Mouse (Mus musculus) adrenal gland, postnatal 10 days (tissue): ENCODE measurements at regions not wholly inside any gene's neighbourhood (a gene's known extent, or its start where the extent isn't known, plus 50 kb on each side); places are given as distances from the start of the nearest gene placed in this dataset.
A peak's percentile ranks its signal among the peaks of the same experiment; 100 is the strongest.

Experiments used
- DNase-seq: peaks from one replicate; pipeline ENCODE4 v3.0.0; 2021; ENCODE audit warnings: mixed read lengths

GRCm38 (mm10) chr7:50993707-50994106 lies 394.7 kb downstream of the 4933405O20Rik start:
- no peak for DNase-seq

DNA sequence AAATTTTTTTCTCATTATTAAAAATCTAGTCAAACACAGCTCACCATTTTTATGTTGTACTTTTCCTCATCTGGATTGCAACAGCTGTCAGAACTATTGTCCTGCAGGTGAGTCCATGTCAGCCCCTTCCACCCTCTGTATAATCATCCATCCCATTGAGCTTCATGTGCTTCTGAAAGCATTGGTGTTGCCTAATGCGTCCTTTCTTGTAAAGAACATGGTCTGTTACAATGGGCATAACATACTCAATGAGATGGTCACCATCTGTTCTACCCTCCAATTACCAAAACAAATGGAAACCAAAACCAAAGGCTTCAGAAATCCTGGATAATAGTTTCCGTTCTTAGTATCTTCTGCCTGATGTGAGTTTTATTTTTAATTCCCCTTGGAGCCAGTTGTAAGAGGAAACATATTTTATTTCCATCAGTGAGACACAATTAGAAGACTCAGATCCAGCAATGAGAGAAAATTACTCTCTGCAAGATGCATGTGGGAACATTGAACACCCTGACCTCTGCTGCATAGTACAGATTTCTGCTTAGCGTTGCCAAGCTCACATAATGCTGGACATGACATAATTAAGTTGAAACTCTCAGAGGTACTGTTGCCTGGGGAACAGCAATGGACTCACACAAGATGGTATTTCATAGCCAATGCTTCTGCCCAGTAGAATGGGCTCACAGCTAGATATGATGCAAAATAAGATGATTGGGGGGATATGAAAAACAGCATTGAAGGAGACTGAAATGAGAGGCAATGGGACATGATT lies 443.1 kb downstream of the 4933405O20Rik start:
- no peak for DNase-seq

- peak; percentile 2 for DNase-seq
Observed at GRCm38 (mm10) chr7:51051496-51051895, 452.5 kb downstream of the 4933405O20Rik start.

DNA sequence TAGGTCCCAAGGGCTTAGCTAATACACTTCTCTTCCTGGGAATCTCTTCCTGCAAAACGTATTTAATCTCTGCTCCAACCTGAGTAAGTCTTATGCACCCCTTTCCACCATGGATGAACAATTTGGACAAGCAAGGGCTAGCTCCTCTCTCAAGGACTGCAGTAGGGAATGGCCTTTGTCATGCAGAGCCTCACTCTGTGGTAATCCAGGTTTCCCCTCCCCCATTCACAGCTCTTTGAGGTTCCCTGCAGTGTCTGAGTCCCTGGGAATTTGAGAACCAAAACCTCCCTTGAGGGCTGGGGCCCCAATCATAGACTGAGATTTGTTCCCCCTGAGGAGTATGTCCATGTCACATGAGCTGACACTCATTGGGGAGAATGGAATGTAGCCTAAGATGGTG lies 442.5 kb upstream of the Ano5 start:
- DNase-seq: no peak

DNA sequence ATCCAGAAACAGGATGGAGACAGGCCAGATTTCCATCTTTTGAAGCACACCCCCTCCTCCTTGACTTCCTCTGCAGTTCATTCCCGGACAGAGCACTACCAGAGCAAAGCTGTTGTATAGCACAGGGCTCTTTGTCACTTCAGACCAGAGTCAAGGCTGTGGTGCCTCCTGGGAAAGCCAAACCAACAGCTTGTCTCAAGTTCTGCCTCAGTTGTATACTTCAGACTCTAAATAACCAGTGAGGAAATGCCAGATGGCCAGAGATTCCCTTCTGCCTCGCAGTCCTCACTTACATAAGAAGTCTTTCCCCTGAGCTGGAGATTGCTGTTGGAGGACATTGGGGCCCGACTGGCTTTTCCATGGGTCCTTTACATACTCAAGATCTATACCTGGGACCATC lies 417.1 kb upstream of the Ano5 start:
- no peak for DNase-seq

- no peak for DNase-seq
Observed at GRCm38 (mm10) chr7:51101166-51101565, 409.7 kb upstream of the Ano5 start.

DNA sequence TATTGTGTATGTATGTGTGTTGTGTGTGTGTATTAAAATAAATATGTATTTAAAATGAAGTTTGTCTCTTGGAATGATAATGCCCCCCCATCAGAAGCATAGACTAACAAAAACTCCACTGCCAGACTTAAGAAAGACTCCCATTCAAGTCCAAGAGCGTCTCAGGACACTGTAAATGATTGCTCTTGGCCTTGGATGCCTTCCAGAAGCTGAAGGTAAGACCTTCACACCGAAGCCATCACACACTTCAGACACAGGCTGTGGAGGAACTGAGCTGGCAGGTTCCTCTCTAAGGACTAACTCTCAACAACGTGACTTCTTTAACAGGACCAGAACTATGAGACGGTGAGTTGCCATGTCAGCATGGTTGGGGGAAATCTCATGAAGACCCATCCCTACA lies 370.0 kb upstream of the Ano5 start:
- DNase-seq: no peak

- no peak for DNase-seq
Observed at GRCm38 (mm10) chr7:51175211-51175610, 335.6 kb upstream of the Ano5 start.

DNA sequence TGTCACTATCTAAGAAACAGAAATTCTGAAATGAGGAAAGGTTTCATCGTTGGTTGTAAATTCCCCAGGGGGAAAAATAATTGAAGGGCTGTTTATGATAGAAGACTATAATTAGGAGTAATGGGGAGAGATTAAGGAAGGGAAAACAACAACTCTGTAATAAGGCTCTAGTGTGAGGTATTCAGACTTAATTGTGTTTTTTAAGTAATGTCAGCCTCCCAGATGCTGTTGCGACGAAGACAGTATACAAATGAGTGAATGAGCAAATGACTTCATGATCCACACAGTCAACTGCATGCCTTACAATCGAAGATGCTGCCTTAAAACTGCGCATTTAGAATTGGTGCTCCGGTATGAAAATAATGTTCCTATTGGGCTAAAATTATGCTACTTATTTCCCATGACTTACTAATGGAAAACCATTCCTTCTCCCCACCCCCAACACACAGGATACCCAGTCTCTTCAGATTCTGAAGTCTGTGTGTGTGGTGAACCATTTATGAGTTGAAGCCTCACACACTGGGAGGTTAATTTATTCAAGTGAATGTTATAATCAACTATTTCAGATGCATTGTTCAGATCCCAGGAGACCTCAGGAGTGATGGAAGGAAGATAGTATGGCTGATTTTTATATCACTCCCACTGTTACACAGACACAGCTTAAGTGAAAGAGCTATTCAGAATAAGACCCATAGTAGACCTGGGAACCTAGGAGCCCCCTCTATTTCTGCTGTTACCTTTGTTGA lies 295.2 kb upstream of the Ano5 start:
- no peak for DNase-seq

DNA sequence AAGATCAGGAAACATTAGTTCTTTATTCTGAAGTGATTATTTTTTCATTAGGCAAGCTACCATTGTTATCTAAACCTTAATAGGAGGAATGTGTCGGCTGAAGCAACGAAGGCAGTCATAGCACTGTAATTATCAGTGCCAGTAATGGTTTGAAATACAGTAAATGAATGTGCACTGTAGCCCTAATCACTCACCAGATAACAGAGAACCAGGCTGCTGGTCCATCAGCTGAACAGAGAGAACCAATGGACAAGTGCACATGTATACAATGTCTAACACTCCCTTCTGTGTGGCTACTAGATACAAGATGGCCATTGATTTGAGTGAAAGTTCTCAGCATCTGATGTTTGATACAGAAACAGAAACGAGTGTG lies 294.6 kb upstream of the Ano5 start:
- no peak for DNase-seq

DNA sequence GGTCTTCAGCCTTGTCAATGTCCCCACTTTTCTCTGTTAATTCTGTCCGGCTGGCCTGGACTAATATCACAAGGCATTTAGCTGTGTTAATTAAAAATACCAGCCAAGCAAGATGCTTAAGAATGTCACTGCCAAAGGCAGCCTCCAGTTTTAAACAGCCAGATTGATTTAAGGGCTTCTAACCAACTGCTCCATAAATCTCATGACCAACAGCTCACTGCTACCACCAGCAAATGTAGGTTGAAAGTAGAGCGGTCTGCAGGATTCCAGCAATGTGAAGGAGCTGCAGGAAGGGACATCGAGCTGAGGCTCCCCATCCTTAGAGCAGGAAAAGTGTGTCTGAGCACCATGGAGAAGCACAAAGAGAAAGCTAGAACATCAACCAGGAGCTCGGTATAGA lies 289.5 kb upstream of the Ano5 start:
- DNase-seq: no peak

DNA sequence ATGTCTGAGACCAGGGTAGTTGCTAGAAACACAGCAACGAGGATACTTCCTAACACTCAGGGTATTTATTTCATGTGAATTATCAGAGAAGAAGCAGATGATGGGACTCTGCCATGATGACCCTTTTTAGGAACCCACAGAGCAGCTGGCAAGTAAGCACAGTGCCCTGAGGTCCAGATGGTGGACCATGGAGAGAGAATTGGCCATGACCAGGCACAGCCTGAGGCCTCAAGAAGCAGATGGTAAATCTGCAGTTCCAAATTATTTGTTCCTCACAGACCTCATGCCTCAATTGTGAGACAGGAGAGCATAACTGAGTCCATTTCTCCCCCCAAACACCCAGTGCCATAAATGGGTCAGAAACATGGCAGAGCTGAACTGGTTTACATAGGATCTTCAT lies 289.0 kb upstream of the Ano5 start:
- DNase-seq: no peak

GRCm38 (mm10) chr7:51227136-51227535 lies 283.7 kb upstream of the Ano5 start:
- DNase-seq: no peak

- no peak for DNase-seq
Observed at GRCm38 (mm10) chr7:51234616-51235015, 276.2 kb upstream of the Ano5 start.

- DNase-seq: no peak
Observed at GRCm38 (mm10) chr7:51247695-51248094, 263.1 kb upstream of the Ano5 start.

DNA sequence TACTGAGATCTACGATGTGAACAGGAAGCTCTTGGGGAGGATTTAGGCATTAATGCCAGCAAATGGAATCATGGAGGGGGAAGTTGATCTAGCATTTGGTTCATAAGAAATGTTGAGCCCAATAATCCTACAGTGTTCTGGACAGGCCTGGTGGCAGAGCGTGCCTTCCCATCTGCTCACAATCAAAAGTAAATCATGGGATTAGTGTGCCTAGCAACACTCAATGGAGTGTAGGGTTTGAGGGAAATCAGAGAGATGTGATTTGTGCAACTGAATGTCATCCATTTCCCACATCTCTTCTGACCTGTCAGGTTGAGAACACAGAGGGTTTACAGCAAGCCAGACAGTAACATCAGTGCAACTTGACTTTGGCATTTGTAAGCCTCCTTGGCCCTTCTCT lies 256.4 kb upstream of the Ano5 start:
- no peak for DNase-seq

GRCm38 (mm10) chr7:51259160-51259831 lies 251.5 kb upstream of the Ano5 start:
- DNase-seq: no peak

- no peak for DNase-seq
Observed at GRCm38 (mm10) chr7:51264166-51264565, 246.7 kb upstream of the Ano5 start.

- no peak for DNase-seq
Observed at GRCm38 (mm10) chr7:51265896-51266295, 244.9 kb upstream of the Ano5 start.

DNA sequence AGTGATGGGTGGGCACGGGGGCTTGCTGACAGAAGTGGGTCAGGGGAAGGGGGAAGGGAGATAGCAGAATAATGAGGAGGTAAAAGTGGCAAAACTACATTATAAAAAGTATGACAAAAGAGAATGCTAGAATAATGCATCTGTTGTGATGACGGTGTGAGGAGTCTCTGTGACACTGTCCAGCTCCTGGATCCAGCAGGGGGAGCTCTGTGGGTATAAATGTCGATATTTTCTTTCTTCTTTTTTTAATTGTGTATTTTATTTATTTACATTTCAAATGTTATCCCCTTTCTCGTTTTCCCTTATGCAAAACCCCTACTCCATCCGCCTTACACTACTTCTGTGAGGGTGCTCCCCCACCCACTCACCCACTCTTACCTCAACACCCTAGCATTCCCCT lies 243.9 kb upstream of the Ano5 start:
- no peak for DNase-seq

DNA sequence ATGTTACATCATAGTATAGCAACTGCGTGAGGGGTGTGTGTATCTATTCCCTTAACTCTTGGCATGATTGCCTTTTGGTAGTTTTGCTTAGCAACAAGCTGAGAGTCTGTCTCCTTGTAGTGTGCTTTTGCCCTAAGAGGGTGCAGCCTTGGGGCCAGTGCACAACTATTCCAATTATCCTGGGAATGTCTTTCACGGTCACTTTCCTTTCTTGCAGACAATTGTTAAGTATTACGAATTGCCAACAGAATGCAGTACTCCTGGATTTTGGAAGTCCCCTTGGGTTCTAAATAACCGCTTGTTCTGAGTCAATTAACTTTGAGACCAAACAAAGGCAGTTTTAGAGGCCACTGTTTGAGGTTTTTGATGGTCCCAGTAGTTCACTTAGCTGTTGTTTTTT lies 242.1 kb upstream of the Ano5 start:
- no peak for DNase-seq

GRCm38 (mm10) chr7:51270531-51271090 lies 240.2 kb upstream of the Ano5 start:
- peak; percentile 60 for DNase-seq

DNA sequence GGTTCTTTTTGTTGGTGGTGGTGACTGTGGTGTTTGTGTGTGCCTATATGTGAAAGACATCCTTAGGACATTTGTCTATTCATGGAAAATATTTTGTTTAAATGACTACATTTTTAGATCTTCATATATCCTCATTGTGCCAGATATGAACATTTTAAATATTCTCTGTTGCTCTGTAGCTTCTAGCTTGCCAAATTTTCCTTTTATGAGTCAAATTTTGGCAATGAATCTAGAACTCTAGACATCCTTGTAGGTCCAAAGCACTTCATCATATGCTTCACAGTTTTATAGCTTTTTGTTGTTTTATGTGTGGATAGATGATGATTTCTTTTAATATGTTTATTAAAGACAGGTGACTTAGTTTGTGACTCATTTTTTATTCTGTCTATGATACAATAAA lies 229.4 kb upstream of the Ano5 start:
- DNase-seq: no peak
